Mouse (Mus musculus): ENCODE measurements around the gene Gabarapl1.

DNA sequence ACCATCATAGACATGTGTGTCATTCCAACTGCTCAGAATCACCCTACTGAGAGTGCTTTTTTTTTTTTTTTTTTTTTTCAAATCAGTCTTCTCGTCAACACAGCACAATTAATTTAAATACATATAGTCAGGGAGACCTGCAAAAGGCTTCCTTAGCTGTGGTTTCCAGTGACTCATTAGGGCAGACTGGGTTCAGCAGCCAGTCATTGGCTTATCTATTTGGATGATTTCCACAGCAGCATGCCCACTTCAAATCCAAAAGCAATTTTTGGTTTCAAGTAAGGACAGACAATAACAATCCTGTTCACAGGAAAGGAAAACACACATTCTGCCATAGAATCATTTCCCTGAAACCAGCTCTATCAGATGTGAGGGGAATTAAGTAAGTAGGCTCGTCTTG is 18.6 kb upstream of the Gabarapl1 start:
- TF ChIP-seq CTCF (conservative IDR thresholded peaks at IDR 0.05; ENCODE audit: low read length), result no peak
- no peak for TF ChIP-seq POU5F1 (IDR thresholded peaks at IDR 0.05; ENCODE audit: borderline replicate concordance, low read length)
- no peak for TF ChIP-seq NANOG (IDR thresholded peaks at IDR 0.05; ENCODE audit: borderline replicate concordance, low read length)
